Mouse (Mus musculus) embryonic fibroblast, embryonic 13.5 days (primary cell): ENCODE results near the gene Cyb5r2. TPM values are rescaled to one million over a fixed set of nuclear protein-coding genes. Genes with fewer than 3 reads are reported as not detected.

Experiments
- H3K27ac ChIP-seq: 2 replicates; pipeline ENCODE4 v1.5.1; 2012; ENCODE audit warnings: low read length, control low read depth, inconsistent platforms; ENCODE audit not compliant: insufficient read depth
- H3K4me1 ChIP-seq: 2 replicates; pipeline ENCODE4 v1.6.1; 2011; ENCODE audit warnings: low read length; ENCODE audit not compliant: control insufficient read depth, insufficient read depth
- H3K4me3 ChIP-seq: 2 replicates; pipeline ENCODE4 v1.5.1; 2011; ENCODE audit warnings: mild to moderate bottlenecking, control low read depth, low read length; ENCODE audit not compliant: insufficient read depth
- CTCF ChIP-seq: IDR thresholded peaks from 2 replicates; pipeline ENCODE4 v1.5.1; 2011; ENCODE audit warnings: mild to moderate bottlenecking, control low read depth, low read length, moderate library complexity, borderline replicate concordance; ENCODE audit not compliant: insufficient read depth
- POLR2A ChIP-seq: IDR thresholded peaks from 2 replicates; pipeline ENCODE4 v1.6.1; 2011; ENCODE audit warnings: low read depth, mild to moderate bottlenecking, control low read depth, low read length, moderate library complexity
- polyA plus RNA-seq: library from polyadenylated mRNA; stranded (reverse); fragments of >200 nt; gene quantifications from 2 replicates; pipeline ENCODE4 v1.2.4, GENCODE M21; 2011; ENCODE audit warnings: low read depth; ENCODE audit not compliant: missing spikeins, insufficient read length

Gene Cyb5r2
- polyA plus RNA-seq, 1 experiment: 3.3 TPM

- Histone ChIP-seq H3K4me3 (no peak overlapping the region), H3K27ac (no peak overlapping the region), H3K4me1 (no peaks in the 10 kb centered on the region)
- TF ChIP-seq POLR2A (no peak), CTCF (no peak)
These were observed 8.1 kb downstream of the Cyb5r2 start for GRCm38 (mm10) chr7:107749721-107750120.

- Histone ChIP-seq H3K27ac (no peak overlapping the region), H3K4me1 (no peaks in the 10 kb centered on the region), H3K4me3 (no peak overlapping the region)
- TF ChIP-seq CTCF (no peak), POLR2A (no peak)
These were observed 8.6 kb downstream of the Cyb5r2 start for GRCm38 (mm10) chr7:107749270-107749669.

- H3K4me3 ChIP-seq: no peak overlapping the region
- TF ChIP-seq POLR2A (no peak), CTCF (peak; percentile 45; the same call in 1 of the 2 replicates)
- H3K27ac ChIP-seq: no peak overlapping the region
- H3K4me1 ChIP-seq: no peaks in the 10 kb centered on the region
These were observed 9.9 kb downstream of the Cyb5r2 start for GRCm38 (mm10) chr7:107747954-107748353.

- no peak for TF ChIP-seq CTCF
- no peak overlapping the region for H3K4me3 ChIP-seq
- no peak overlapping the region for H3K27ac ChIP-seq
- H3K4me1 ChIP-seq: no peaks in the 10 kb centered on the region
These were observed 10.4 kb downstream of the Cyb5r2 start for GRCm38 (mm10) chr7:107747476-107747875.

GRCm38 (mm10) chr7:107746036-107746435, 11.8 kb downstream of the Cyb5r2 start:
- no peak overlapping the region for H3K27ac ChIP-seq
- no peaks in the 10 kb centered on the region for H3K4me1 ChIP-seq
- H3K4me3 ChIP-seq: no peak overlapping the region
- TF ChIP-seq POLR2A (no peak), CTCF (no peak)

- Histone ChIP-seq H3K4me1 (no peaks in the 10 kb centered on the region), H3K4me3 (no peak overlapping the region), H3K27ac (no peak overlapping the region)
- no peak for TF ChIP-seq CTCF
- no peak for TF ChIP-seq POLR2A
These were observed 12.7 kb downstream of the Cyb5r2 start for GRCm38 (mm10) chr7:107745111-107745510.

GRCm38 (mm10) chr7:107744454-107744853, 13.4 kb downstream of the Cyb5r2 start:
- no peak for TF ChIP-seq POLR2A
- no peak overlapping the region for H3K4me3 ChIP-seq
- no peaks in the 10 kb centered on the region for H3K4me1 ChIP-seq
- no peak overlapping the region for H3K27ac ChIP-seq

- TF ChIP-seq CTCF (no peak), POLR2A (no peak)
- no peaks in the 10 kb centered on the region for H3K4me1 ChIP-seq
- H3K4me3 ChIP-seq: no peak overlapping the region
- H3K27ac ChIP-seq: no peak overlapping the region
These were observed 14.8 kb downstream of the Cyb5r2 start for GRCm38 (mm10) chr7:107742963-107743465.

- no peak overlapping the region for H3K4me3 ChIP-seq
- TF ChIP-seq POLR2A (no peak), CTCF (no peak)
- no peaks in the 10 kb centered on the region for H3K4me1 ChIP-seq
- H3K27ac ChIP-seq: no peak overlapping the region
These were observed 19.1 kb downstream of the Cyb5r2 start for GRCm38 (mm10) chr7:107738726-107739125.

- no peaks in the 10 kb centered on the region for H3K4me1 ChIP-seq
- no peak overlapping the region for H3K4me3 ChIP-seq
- no peak overlapping the region for H3K27ac ChIP-seq
- TF ChIP-seq CTCF (no peak), POLR2A (no peak)
These were observed 24.7 kb downstream of the Cyb5r2 start for GRCm38 (mm10) chr7:107733162-107733561.

- no peak overlapping the region for H3K27ac ChIP-seq
- no peak overlapping the region for H3K4me3 ChIP-seq
- no peaks in the 10 kb centered on the region for H3K4me1 ChIP-seq
- TF ChIP-seq POLR2A (no peak), CTCF (no peak)
These were observed 27.2 kb downstream of the Cyb5r2 start for GRCm38 (mm10) chr7:107730587-107730986.
